Mouse (Mus musculus): ENCODE results near the gene Kcmf1.
"Not testable (repeated sequence)": the region's sequence is repeated elsewhere in the genome, so short reads cannot be mapped to it uniquely, and the experiment has no call there.

The Kcmf1 gene

DNA sequence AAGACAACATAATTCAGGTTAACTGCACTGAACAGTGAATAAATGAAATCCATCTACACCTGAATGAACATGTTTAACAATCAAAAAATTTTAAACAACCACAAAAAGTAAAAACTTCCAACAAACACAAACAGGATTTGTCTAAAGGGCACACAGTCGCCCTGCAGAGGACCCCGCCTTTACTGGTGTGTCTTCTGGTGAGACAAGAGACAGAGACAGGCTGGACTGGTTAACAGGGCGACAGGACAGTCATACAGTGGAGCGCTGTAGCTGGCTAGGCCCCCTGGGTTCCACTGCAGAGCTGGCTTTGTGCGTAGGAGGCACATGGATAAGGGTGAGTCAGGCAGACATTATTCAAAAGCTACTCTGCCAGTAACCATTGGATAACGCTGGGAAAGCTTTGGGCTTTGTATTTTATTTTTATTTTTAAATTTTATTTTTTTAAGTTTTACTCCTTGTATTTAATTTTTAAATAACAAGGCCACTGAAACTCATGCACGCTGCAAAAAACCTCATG lies 57.7 kb downstream of the Kcmf1 start:
- DNase-seq (ENCODE audit: low read depth) = no peak

DNA sequence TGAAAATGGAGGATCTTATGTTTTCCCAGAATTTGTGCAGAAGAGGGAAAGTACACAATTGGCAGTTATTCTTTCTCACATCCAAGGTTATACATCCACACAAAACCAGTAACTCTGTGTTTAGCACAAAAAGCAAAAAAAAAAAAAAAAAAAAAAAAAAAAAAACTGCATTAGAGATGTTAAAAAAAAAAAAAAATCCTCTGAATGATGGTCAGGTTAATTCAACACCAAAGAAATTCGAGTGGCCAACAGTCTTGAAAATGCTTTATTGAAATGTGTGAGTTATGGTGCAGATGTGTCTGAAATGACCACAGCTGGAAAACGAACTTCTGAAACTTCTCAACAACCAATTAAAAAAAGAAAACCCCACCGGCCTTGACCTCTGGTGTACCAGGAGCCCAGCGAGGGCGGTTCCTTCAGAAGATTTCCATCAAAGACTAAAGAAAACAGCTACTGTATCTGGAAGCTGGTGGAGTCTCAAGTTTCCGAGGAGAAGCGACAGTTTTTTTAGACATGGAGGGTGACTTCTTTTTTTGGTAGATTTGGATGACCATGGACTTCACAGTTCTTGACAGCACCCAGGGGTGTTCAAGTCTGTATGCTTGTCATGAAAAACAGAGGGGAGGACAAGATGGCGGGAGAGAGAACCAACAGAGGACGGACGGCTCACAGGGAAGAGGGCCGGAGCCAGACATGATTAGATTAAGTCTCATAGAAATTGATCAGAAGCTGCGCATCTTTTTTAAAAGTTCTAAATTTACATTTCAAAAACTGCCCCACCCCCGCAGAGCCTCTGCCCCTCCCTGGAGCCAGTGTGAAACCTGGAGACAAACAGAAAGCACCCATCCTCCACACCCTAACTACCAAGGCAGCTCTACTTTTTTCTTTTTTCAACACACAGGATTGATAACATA lies 58.7 kb downstream of the Kcmf1 start:
- no peak for DNase-seq (ENCODE audit: low read depth)

DNA sequence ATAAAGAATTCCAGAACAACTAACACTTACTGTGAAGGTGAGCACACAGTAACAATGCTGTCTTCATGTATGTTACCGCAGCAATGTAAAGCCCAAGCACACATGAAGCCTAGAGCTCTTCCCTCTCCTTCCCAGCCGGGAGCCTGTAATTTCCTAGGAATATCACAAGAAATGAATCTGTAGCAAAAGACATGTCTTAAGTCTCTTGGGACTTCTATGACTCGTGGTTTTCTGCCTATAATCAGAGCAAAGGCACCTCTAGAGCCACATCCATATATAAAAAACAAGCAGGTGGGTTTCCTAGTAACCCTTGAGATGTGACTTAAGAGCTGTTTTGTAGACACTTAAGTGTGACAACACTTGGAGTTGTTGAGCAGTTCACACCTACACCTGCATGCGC lies 62.0 kb downstream of the Kcmf1 start:
- DNase-seq (ENCODE audit: low read depth) = no peak

DNA sequence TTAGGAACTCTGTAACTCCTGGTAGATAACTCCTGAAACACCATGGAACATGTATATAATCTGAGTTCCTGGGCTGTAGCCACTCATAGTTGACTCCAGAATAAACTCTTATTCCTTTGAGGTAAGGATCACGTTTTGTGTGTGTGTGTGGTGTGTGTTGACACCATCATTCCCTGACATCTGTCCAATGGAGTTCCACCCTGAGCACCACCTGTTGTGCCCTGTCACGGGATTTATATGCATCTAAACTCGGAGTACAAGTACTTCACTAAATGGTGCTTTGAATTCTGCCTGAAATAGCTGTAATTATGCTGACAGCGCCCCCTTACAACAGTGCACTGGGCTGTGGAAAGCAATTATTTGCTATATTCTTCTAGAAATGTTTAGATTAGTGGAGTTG lies 65.3 kb downstream of the Kcmf1 start:
- DNase-seq (ENCODE audit: low read depth) = no peak

DNA sequence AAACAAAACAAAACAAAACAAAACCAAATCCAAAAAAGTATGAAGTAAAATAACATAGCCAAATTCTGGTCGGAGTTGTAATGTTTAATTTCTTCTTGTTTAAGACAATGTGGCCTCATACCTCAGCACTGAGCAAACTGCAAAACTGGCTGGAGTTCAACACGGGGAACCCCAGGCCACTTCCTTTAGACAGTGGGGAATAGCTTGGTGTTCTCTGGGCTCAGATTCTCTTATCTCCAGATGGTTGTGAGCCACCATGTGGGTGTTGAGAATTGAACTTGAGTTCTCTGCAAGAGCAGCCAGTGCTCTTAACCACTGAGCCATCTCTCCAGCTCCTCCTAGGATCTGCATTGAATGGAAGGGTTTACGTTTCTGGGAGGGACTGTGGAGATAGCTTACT lies 67.9 kb downstream of the Kcmf1 start:
- DNase-seq (ENCODE audit: low read depth) = no peak

DNA sequence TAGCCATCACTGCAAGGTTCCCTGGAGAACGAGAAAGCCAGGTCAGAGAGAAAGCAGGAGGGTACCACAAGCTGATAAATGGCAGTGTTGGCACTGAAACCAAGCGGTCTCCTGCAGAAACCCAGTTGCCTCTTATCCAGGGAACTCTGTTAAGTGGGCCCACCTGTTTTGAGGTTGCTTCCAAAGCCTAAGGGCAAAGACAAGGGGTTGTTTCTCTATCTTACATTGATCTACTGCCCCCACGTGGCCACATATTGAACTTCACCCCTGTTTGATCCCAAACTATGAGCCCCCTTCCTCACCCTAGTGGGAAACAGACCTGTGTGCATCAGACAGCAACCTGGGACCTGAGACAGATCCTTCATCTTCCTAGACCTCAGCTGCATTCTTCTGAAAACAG lies 68.5 kb downstream of the Kcmf1 start:
- peak; percentile 77 for DNase-seq (ENCODE audit: low read depth)

DNA sequence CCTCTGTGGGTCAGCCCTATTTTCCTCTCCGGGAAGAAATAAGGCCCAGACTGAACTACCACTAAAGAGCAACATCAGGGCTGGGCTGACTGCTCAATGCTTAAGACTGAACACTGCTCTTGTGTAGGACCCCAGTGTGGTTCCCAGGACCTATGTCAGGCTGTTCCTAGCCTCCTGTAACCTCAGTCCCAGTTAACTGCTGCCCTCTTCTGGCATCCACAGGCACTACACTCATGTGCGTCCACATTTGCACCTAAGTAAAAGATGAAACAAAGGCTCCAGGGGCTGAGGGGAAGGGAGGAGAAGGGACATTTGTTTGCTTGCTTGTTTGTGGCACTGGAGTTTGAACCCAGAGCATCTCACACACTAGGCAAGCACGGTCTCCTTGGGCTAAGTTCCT lies 70.9 kb downstream of the Kcmf1 start:
- DNase-seq (ENCODE audit: low read depth) = peak; percentile 50

DNA sequence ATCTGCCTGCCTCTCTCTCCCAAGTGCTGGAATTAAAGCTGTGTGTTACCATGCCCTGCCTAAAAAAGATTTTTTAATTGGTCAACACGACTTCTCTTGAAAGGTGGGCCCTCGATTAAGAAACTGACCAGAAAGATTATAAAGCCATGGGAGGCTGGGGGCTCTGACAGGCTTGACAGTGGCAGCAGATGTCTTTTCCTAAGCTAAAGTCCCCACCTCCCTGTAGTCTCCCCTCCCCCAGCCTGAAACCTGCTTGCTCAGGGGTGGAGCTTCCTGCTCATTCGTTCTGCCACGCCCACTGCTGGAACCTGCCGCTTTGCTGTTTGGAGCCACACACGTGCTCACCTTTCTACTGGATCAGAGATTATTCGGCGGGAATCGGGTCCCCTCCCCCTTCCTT lies 71.7 kb downstream of the Kcmf1 start:
- DNase-seq (ENCODE audit: low read depth) = not testable (repeated sequence)

DNA sequence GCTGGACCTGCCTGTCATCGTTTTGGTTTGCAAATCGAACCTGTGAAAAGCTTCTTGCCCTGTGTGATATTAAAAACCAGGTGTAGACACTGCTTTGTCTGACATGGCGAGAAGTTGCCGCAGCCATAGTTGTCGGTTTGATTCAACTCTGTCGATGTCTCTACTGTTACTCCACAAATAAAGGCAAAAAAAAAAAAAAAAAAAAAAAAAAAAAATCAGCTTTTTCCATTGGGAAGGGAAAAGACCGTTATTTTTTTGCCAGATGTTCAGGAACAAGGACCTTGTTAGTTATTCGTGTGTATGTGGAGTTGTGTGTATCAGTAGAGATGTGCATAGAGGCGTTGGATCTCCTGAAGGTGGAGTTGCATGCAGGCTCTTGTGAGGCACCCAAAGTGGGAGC lies 74.0 kb downstream of the Kcmf1 start:
- DNase-seq (ENCODE audit: low read depth) = no peak

DNA sequence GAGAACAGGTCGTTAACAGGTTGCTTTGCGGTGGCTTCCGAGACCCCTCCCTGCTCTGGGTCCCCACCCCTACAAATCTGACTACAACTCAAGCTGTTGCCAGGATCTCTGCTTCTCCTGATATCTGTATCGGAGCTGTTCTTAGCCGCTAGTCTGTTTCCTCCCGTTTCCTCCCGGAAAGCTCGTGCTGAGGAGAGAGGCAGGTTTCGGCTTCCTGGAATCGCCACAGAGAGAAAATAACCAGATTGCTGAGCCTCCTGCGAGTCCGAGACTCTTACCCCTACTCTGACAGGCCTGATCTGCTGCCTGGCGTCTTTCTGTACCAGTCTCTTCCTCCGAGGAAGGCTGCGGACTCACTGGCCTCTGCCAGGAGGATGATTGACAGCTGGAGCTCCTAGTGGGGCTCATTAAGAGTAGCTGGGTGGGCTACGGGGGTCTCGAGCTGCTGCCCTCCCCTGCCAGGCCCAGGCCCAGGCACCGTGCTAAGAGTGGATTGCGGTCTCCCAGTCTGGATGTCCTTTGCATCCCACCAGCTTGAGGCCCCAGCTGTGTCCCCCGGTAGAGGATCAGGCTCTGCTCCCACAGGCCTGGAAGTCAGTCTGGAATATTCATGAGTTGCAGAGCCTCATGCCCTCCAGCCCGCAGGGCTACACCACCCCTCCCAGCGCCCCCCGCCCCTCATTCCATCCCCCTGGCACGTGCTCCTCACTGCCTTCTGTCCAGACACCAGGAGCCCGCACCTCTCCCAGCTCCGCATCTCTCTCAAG lies 74.6 kb downstream of the Kcmf1 start:
- DNase-seq (ENCODE audit: low read depth) = no peak

DNA sequence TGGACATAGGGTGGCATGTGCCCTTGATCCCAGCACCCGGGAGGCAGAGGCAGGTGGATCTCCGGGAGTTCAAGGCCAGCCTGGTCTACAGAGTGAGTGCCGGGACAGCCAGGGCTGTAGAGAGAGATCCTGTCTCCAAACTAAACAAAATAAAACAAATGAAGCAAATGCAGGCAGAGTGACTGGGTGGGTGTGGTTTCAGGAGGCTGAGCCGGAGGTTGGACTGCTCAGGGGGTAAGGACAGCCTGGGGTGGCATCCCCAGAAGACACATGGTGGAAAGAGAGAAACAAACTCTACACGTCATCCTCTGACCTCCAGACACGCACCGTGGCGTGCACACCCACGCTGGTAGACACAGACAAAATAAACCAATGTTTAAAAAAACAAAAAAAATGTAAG lies 86.3 kb downstream of the Kcmf1 start:
- no peak for DNase-seq (ENCODE audit: low read depth)

DNA sequence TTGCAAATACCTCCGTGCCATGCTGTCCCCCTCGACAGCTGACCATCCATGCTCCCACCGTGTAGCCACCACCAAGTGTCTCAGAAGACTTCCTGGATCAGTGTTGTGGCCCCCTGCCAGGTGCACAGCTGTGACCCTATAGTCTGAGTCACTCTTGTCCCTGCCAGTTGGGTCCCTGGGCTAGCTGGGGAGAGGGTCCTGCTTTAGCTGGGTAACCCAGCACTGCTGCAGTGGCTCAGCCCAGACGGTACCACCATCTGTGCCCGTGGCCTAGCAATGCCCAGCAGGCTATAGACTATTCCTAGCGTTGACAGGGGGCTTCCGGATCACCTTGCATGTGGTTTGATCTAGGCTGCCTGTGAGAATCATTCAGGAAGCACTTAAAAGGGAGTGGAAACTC lies 89.5 kb downstream of the Kcmf1 start:
- DNase-seq (ENCODE audit: low read depth) = no peak

DNA sequence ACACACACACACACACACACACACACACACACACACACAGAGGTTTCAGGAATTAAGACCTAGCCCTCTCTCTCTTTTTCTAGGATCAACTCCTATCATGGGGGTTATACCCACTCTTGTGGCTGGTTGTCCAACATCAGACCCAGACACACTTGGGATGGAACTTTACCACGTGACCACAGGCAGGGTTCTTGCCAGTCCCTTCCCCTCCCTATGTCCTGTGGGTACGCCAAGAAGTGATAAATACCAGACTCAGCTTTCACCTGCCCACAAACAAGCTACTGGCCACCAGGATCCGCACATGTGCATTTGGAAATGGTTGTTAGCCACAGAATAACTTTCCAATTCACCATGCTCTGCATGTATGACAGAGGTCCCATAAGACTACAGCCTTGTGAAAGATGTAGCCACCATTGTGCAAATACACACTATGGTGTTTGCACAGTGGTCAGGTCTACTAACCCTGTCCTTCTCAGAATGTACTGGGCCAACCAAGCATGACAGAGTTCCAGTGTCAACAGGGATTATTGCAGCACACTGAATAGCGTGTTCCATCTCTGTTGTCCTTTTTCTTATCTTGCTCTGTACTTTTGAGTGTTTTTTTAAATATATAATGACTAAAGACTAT lies 90.1 kb downstream of the Kcmf1 start:
- no peak for DNase-seq (ENCODE audit: low read depth)

DNA sequence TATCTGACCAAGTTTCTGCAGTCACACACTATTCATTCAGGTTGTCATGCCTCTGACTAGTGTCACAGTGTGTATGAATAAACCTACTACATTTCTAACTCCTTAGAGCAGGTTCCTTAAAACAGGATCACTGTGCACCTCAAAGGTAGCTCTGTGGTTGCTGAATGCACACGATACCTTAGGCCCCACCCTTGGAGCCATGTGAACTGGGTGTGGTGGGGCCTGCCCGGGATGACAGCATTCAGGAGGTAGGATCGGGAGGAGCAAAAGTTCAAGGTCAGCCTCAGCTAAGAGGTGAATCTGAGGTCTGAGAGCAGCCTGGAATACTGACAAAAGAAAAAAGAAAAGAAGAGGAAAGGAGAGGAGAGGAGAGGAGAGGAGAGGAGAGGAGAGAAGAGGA lies 91.4 kb downstream of the Kcmf1 start:
- DNase-seq (ENCODE audit: low read depth) = no peak

DNA sequence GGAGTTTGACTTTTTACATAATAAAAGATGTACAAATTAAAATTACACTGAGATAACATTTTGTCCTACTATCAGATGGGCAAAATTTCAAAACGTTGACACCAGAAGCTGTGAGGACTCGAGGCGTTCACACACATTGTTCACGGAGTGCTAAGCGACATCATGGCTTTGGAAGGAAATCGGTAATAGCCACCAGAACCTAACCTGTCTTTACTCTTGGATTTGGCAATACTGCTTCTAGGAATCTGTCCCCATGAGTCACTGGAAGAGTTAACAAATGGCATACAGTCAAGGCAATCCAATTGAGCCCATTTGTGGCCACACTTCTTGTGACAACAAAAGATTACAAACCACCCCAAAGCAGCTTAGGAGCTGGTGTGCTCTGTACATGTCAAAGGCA lies 96.1 kb downstream of the Kcmf1 start:
- DNase-seq (ENCODE audit: low read depth) = no peak

DNA sequence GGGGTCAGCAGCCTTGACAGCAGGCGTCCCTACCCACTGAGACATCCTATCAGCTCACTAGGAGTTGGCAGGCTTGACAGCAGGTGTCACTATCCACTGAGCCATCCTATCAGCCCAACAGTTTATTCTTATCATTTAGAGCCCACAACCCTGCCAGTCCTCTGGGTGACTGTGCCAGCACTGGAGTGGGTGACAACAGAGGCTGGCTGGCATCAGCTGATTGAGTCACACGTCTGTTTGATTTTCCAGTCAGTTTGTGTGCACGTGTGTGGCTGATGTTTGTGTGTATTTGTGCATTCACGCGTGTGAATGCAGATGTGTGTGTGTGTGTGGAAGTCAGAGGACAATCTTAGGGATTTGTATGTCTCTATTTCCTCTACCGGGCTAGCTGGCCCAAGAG lies 97.7 kb downstream of the Kcmf1 start:
- no peak for DNase-seq (ENCODE audit: low read depth)

DNA sequence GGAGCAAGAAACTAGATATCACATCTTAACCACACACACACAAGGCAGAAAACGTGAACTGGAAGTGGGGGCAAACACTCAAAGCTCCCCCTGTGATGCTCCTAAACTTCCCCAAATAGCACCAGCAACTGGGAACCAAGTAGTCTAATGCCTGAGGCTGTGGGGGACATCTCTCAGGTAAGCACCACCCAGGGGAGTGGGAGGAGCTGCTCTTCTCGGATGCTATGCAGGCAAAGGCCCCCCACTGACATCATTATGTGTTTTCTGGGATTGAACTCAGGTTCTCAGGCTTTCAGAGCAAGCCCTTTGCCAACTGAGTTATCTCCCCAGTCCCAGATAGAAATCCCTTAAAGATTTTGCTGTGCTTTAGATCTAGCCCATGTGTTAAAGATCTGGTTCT lies 99.1 kb downstream of the Kcmf1 start:
- no peak for DNase-seq (ENCODE audit: low read depth)

DNA sequence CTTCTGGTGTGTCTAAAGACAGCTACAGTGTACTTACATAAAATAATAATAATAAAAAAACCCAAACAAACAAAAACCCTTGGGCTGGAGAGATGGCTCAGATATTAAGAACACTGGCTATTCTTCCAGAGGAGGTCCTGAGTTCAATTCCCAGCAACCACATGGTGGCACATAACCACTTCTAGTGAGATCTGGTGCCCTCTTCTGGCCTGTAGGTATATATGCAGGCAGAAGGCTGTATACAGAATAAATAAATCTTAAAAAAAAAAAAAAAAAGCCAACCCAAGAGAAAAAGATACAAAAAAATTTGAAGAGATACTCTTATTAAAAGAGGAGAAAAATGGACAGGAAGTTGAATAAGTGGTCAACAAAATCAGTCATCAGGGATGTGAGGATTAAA lies 102.0 kb downstream of the Kcmf1 start:
- peak; percentile 21 for DNase-seq (ENCODE audit: low read depth)

DNA sequence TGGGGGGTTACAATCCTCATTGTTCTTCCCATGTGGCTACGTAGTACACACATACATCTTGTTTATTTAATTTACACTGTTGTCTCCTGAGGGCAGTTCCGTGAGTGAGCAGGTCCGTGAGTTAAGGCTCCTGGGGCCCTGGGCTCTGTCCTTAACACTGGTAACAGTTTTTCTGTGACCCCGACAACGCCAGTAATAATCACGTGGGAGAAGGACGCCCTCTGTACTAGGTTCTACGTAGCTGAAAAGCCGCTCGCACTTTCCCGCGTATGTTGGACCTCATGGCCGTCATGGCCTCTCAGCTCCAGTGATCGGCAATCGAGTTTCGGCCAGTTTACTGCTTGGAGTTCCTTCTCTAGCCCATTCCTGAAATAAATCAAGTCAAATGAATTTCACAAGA lies 104.3 kb downstream of the Kcmf1 start:
- DNase-seq (ENCODE audit: low read depth) = no peak

DNA sequence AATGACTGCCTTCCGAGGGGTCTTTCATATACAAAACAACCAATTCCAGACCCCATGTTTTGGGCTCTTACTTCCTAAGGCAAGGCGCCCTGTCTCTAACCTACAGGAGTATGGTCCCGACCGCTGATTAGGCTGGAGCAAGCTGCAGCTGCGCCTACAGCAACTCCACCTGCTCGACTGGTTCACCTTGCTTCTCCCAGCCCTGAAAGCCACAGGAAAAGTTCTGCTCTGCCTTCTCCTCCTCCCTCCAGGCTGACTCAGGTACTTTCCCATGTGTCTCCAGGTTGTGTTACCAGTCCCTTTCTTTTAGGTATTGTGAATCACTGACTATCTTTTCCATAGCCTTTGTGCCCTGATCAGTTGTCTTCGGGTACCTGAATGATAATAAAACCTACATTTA lies 104.9 kb downstream of the Kcmf1 start:
- DNase-seq (ENCODE audit: low read depth) = no peak

DNA sequence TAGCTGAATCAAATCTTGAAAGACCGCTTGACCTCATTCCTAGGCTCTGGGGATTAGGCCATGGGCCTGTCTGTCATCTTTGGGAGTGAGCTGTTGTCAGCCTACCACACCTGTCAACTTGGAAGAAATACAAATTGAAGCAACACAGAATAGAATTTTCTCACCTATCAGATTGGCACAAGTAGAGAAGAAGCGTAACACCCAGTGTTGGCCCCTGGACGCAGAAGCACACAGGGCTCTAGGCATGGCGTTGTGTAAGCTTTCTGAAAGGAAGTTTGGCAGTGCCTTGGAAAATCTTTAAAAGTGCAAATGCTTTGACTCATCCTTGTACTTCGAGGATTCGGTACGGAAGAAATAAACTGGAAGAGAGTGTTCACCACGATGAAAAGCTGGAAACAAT lies 107.1 kb downstream of the Kcmf1 start:
- DNase-seq (ENCODE audit: low read depth) = no peak
